Mouse (Mus musculus): Measurements from ENCODE around the gene Ccnk. TPM values are rescaled to one million over a fixed set of nuclear protein-coding genes. Genes with fewer than 3 reads are reported as not detected.

Gene Ccnk
- polyA plus RNA-seq, 1 experiment from 2014 or later = 3.7 TPM

- Histone ChIP-seq H3K4me1 (replicated peaks) (peaks cover 96% of the 10 kb centered on the region), H3K36me3 (no peaks in the 10 kb centered on the region), H3K4me2 (0 out of 2 replicates have a peak overlapping the region, but pooled peaks have one; percentile 1), H3K9me3 (no peaks in the 10 kb centered on the region), H3K27me3 (no peaks in the 10 kb centered on the region), H3K27ac (replicated peaks) (peak overlapping the region; percentile 95), H3K9ac (peak overlapping the region; percentile 56), H3K4me3 (no peak overlapping the region)
- 45% methylated on average over 11 of the region's 11 CpGs for WGBS
- no peak for ATAC-seq (ENCODE audit: low read depth)
Measured at GRCm38 (mm10) chr12:108216611-108217370, 37.4 kb downstream of the Ccnk start.

GRCm38 (mm10) chr12:108217572-108217971, 38.2 kb downstream of the Ccnk start:
- no peak for ATAC-seq (ENCODE audit: low read depth)
- Histone ChIP-seq H3K27me3 (no peaks in the 10 kb centered on the region), H3K27ac (replicated peaks) (peak overlapping the region; percentile 95), H3K36me3 (no peaks in the 10 kb centered on the region), H3K4me1 (replicated peaks) (peaks cover 92% of the 10 kb centered on the region), H3K4me2 (no peak overlapping the region), H3K9ac (0 out of 2 replicates have a peak overlapping the region, but pooled peaks have one; percentile 31), H3K4me3 (no peak overlapping the region), H3K9me3 (no peaks in the 10 kb centered on the region)
- WGBS = 60% methylated on average over 5 of the region's 5 CpGs

GRCm38 (mm10) chr12:108219163-108219562, 39.8 kb downstream of the Ccnk start:
- no peak for ATAC-seq (ENCODE audit: low read depth)
- peak overlapping the region; percentile 61 for H3K9ac ChIP-seq
- 33% methylated on average over 15 of the region's 15 CpGs for WGBS
- H3K4me3 ChIP-seq = no peak overlapping the region
- peaks cover 90% of the 10 kb centered on the region for H3K4me1 ChIP-seq (replicated peaks)
- peak overlapping the region; percentile 27 for H3K4me2 ChIP-seq
- H3K9me3 ChIP-seq = no peaks in the 10 kb centered on the region
- H3K36me3 ChIP-seq = no peaks in the 10 kb centered on the region
- H3K27ac ChIP-seq (replicated peaks) = peak overlapping the region; percentile 95
- H3K27me3 ChIP-seq = no peaks in the 10 kb centered on the region

- whole genome bisulfite sequencing = 63% methylated on average over 21 of the region's 21 CpGs
- Histone ChIP-seq H3K9me3 (no peaks in the 10 kb centered on the region), H3K27ac (replicated peaks) (peak overlapping the region; percentile 95), H3K36me3 (no peaks in the 10 kb centered on the region), H3K9ac (peak overlapping the region; percentile 61), H3K4me2 (peak overlapping the region; percentile 27; the same call in 1 of the 2 replicates), H3K27me3 (no peaks in the 10 kb centered on the region), H3K4me1 (replicated peaks) (peaks cover 90% of the 10 kb centered on the region), H3K4me3 (no peak overlapping the region)
- ATAC-seq (ENCODE audit: low read depth) = no peak
Measured at GRCm38 (mm10) chr12:108219825-108220616, 40.6 kb downstream of the Ccnk start.

- ATAC-seq (ENCODE audit: low read depth) = no peak
Measured at GRCm38 (mm10) chr12:108220621-108221020, 41.2 kb downstream of the Ccnk start.

GRCm38 (mm10) chr12:108221206-108221605, 41.8 kb downstream of the Ccnk start:
- H3K9me3 ChIP-seq = no peaks in the 10 kb centered on the region
- H3K4me3 ChIP-seq = no peak overlapping the region

More at GRCm38 (mm10) chr12:108220621-108221020, 41.2 kb downstream of the Ccnk start:
- Histone ChIP-seq H3K36me3 (no peaks in the 10 kb centered on the region), H3K27me3 (no peaks in the 10 kb centered on the region), H3K4me1 (replicated peaks) (peaks cover 92% of the 10 kb centered on the region), H3K9ac (peak overlapping the region; percentile 9), H3K9me3 (no peaks in the 10 kb centered on the region), H3K4me3 (no peak overlapping the region), H3K4me2 (no peak overlapping the region), H3K27ac (replicated peaks) (peak overlapping the region; percentile 95)
- WGBS = 56% methylated on average over 12 of the region's 12 CpGs

GRCm38 (mm10) chr12:108221712-108222111, 42.3 kb downstream of the Ccnk start:
- Histone ChIP-seq H3K27me3 (no peaks in the 10 kb centered on the region), H3K9ac (0 out of 2 replicates have a peak overlapping the region, but pooled peaks have one; percentile 0), H3K4me3 (no peak overlapping the region), H3K27ac (replicated peaks) (peak overlapping the region; percentile 95; the same call in 1 of the 2 replicates), H3K4me2 (no peak overlapping the region), H3K9me3 (no peaks in the 10 kb centered on the region), H3K4me1 (replicated peaks) (peaks cover 94% of the 10 kb centered on the region), H3K36me3 (no peaks in the 10 kb centered on the region)
- no peak for ATAC-seq (ENCODE audit: low read depth)
- WGBS = 91% methylated on average over 7 of the region's 7 CpGs

More at GRCm38 (mm10) chr12:108221206-108221605, 41.8 kb downstream of the Ccnk start:
- Histone ChIP-seq H3K9ac (0 out of 2 replicates have a peak overlapping the region, but pooled peaks have one; percentile 9), H3K27me3 (no peaks in the 10 kb centered on the region), H3K4me2 (no peak overlapping the region), H3K27ac (replicated peaks) (peak overlapping the region; percentile 95), H3K36me3 (no peaks in the 10 kb centered on the region), H3K4me1 (replicated peaks) (peaks cover 94% of the 10 kb centered on the region)
- ATAC-seq (ENCODE audit: low read depth) = peak; percentile 21; the same call in 1 of the 2 replicates
- 49% methylated on average over 10 of the region's 10 CpGs for WGBS

- Histone ChIP-seq H3K4me1 (replicated peaks) (peaks cover 94% of the 10 kb centered on the region), H3K9me3 (no peaks in the 10 kb centered on the region), H3K9ac (0 out of 2 replicates have a peak overlapping the region, but pooled peaks have one; percentile 28), H3K4me2 (no peak overlapping the region), H3K36me3 (no peaks in the 10 kb centered on the region), H3K27ac (replicated peaks) (no peak overlapping the region), H3K27me3 (no peaks in the 10 kb centered on the region), H3K4me3 (no peak overlapping the region)
- 43% methylated on average over 8 of the region's 8 CpGs for WGBS
- ATAC-seq (ENCODE audit: low read depth) = no peak
Measured at GRCm38 (mm10) chr12:108223357-108223756, 44.0 kb downstream of the Ccnk start.

- Histone ChIP-seq H3K9me3 (no peaks in the 10 kb centered on the region), H3K4me2 (no peak overlapping the region), H3K27me3 (no peaks in the 10 kb centered on the region), H3K36me3 (no peaks in the 10 kb centered on the region), H3K4me3 (no peak overlapping the region), H3K4me1 (replicated peaks) (peaks cover 89% of the 10 kb centered on the region), H3K27ac (replicated peaks) (no peak overlapping the region), H3K9ac (peak overlapping the region; percentile 8; the same call in 1 of the 2 replicates)
- WGBS = 65% methylated on average over 7 of the region's 7 CpGs
- no peak for ATAC-seq (ENCODE audit: low read depth)
Measured at GRCm38 (mm10) chr12:108225781-108226180, 46.4 kb downstream of the Ccnk start.

- Histone ChIP-seq H3K27ac (replicated peaks) (no peak overlapping the region), H3K9me3 (no peaks in the 10 kb centered on the region)
Measured at GRCm38 (mm10) chr12:108226216-108226615, 46.8 kb downstream of the Ccnk start.

GRCm38 (mm10) chr12:108226941-108227340, 47.6 kb downstream of the Ccnk start:
- 82% methylated on average over 12 of the region's 12 CpGs for WGBS

More at GRCm38 (mm10) chr12:108226216-108226615, 46.8 kb downstream of the Ccnk start:
- ATAC-seq (ENCODE audit: low read depth) = no peak
- Histone ChIP-seq H3K4me3 (no peak overlapping the region), H3K9ac (peak overlapping the region; percentile 8; the same call in 1 of the 2 replicates), H3K4me1 (replicated peaks) (peaks cover 89% of the 10 kb centered on the region), H3K27me3 (no peaks in the 10 kb centered on the region), H3K36me3 (no peaks in the 10 kb centered on the region), H3K4me2 (no peak overlapping the region)
- 78% methylated on average over 13 of the region's 13 CpGs for WGBS

GRCm38 (mm10) chr12:108227527-108227926, 48.1 kb downstream of the Ccnk start:
- Histone ChIP-seq H3K9me3 (no peaks in the 10 kb centered on the region), H3K4me3 (no peak overlapping the region), H3K27me3 (no peaks in the 10 kb centered on the region), H3K36me3 (no peaks in the 10 kb centered on the region), H3K4me2 (no peak overlapping the region), H3K4me1 (replicated peaks) (peaks cover 91% of the 10 kb centered on the region), H3K27ac (replicated peaks) (peak overlapping the region; percentile 33; the same call in 1 of the 2 replicates), H3K9ac (no peak overlapping the region)
- 73% methylated on average over 16 of the region's 16 CpGs for WGBS
- ATAC-seq (ENCODE audit: low read depth) = no peak

More at GRCm38 (mm10) chr12:108226941-108227340, 47.6 kb downstream of the Ccnk start:
- no peak overlapping the region for H3K4me2 ChIP-seq
- no peak for ATAC-seq (ENCODE audit: low read depth)
- peaks cover 89% of the 10 kb centered on the region for H3K4me1 ChIP-seq (replicated peaks)
- H3K9me3 ChIP-seq = no peaks in the 10 kb centered on the region
- H3K9ac ChIP-seq = no peak overlapping the region; the same call in 1 of the 2 replicates
- H3K27me3 ChIP-seq = no peaks in the 10 kb centered on the region
- H3K36me3 ChIP-seq = no peaks in the 10 kb centered on the region
- H3K4me3 ChIP-seq = no peak overlapping the region
- no peak overlapping the region for H3K27ac ChIP-seq (replicated peaks)

Data from neural tube, embryonic 13.5 days (tissue).